Mouse (Mus musculus): ENCODE results near the gene Plk4. TPM values are rescaled to one million over a fixed set of nuclear protein-coding genes. Genes with fewer than 3 reads are reported as not detected.

Plk4 gene
- 10 to 100 TPM; 46.5 to 49.0 TPM for total RNA-seq (2023)

GRCm38 (mm10) chr3:40799530-40800372 lies at the start of gene Plk4:
Gene Plk4, plus strand, starts transcription at chr3:40800019.

GRCm38 (mm10) chr3:40846473-40846956 lies 46.7 kb downstream of the Plk4 start, which contains the start of gene Mfsd8:
Gene Mfsd8, minus strand, starts transcription at chr3:40846886.

GRCm38 (mm10) chr3:40846957-40847017 lies 47.0 kb downstream of the Plk4 start, which contains the start of gene Abhd18:
Gene Abhd18, plus strand, starts transcription at chr3:40846970.

Other genes starting within 250 kb of the Plk4 start
- gene Slc25a31, start 91.2 kb upstream of the Plk4 start, total RNA-seq (2023), result not detected
- gene Hspa4l, start 55.5 kb upstream of the Plk4 start, total RNA-seq (2023), result 10 to 100 TPM; 31.6 to 32.7 TPM
- 1 to 10 TPM; 7.1 to 9.5 TPM for gene Mfsd8, start 46.9 kb downstream of the Plk4 start, total RNA-seq (2023)
- gene Abhd18, start 47.0 kb downstream of the Plk4 start, total RNA-seq (2023), result 1 to 10 TPM; 5.5 to 6.5 TPM
- gene 1700034I23Rik, start 102.5 kb downstream of the Plk4 start, total RNA-seq (2023), result under 1 TPM in 1 of 2 experiments, not detected in 1; 0.18 TPM
- 10 to 100 TPM; 20.7 to 25.6 TPM for gene Larp1b, start 149.8 kb downstream of the Plk4 start, total RNA-seq (2023)